Mouse (Mus musculus) gonadal fat pad, adult 2 months (tissue): ENCODE measurements around the gene Parp16. TPM values are rescaled to one million over a fixed set of nuclear protein-coding genes. Genes with fewer than 3 reads are reported as not detected.
"Not testable (repeated sequence)": the region's sequence is repeated elsewhere in the genome, so short reads cannot be mapped to it uniquely, and the experiment has no call there.

ENCODE experiments used
- DNase-seq: peaks from one replicate; pipeline ENCODE4 v3.0.0-alpha.2; 2012; ENCODE audit warnings: low read depth
- polyA plus RNA-seq: library from polyadenylated mRNA; depleted of rRNA; stranded (reverse); fragments of >200 nt; gene quantifications from 2 replicates; pipeline ENCODE4 v1.2.3, GENCODE M21; 2012

The Parp16 gene
- polyA plus RNA-seq, 1 experiment: 12.9 TPM

DNA sequence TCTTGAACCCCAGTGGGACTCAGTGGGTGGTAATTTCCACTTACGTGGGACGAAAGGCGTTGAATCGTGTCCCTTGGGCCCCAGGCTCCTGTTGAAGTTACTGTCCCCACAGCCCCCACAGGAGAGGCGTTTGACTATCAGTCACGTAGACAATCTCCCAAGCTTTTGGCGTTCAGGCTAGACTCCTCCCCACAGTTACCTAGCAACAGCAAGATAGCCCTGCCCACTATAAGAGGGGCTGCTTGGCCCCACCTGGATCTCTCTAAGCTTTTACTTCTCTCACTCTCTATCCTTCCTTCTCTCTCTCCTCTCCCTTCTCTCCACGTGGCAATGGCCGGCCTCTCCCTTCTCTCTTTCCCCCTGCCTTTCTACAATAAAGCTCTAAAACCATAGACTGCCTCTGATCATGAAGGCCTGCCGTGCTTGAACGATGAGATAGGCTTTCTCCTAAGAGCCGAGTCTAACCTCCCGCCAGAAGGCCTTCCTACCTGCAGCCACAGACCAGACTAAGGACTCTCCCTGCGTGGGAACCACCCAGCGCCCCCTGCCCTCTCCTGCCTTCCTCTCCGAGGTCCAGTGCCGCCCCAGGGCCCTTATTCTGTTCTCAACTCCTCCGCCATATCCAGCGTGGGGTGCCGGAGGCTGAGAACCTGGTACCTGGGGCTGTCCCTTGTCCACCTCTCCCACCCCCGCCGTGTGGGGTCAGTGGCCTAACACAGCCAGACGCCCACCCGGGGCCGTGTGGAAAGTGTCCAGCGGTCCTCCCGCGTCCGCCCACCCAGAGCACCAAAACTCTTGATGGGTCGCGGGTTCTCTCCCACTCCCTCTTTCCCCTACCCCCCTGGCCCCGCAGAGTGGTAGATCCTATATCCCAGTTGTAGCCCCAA lies 13.4 kb downstream of the Parp16 start:
- no peak for DNase-seq

GRCm38 (mm10) chr9:65211598-65211997 lies 16.4 kb downstream of the Parp16 start:
- DNase-seq: no peak

DNA sequence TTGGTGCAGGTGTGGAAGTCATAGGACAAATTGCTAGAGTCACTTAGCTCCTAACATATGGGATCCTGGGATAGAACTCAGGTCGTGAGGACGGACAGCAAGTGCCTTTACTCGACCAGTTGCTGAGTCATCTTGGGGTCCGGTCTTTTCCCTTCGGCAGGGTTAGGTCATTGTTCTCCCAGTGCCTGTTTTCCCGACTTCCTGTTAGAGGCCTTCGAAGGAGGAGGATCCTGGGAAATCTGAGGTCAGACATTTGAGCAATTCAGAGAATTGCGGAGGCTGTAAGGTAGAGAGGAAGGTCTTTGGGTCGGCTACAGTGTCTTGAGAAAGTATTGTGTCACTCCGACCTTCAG lies 19.2 kb downstream of the Parp16 start:
- no peak for DNase-seq

- DNase-seq: no peak
Measured at GRCm38 (mm10) chr9:65214778-65215493, 19.8 kb downstream of the Parp16 start.

DNA sequence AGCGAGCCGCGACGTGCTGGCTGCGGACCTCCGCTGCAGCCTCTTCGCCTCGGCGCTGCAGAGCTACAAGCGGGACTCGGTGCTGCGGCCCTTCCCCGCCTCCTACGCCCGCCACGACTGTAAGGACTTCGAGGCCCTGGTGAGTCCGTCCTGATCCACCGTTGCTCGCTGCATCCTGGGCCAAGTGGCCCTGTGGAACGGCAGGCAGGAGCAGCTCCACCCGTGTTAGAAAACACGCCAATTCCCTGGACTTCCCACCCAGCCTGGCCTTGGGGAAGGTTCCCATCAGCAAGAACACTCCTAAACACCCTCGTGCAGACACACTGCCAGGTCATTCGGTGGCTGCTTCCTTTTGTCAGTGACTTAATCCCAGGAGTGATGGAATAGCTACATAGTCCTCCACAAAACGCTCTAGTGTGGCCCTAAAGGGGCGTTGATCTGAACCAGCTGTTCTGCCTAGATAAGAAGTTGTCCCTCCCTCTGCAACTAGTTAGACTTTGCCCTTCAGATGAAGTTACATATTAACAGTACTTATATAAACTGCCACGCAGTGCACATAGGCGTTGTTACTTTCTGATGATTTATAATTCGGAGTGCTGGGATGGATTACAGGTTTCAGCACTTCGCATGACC lies 20.5 kb downstream of the Parp16 start:
- DNase-seq: no peak

GRCm38 (mm10) chr9:65216972-65217371 lies 21.8 kb downstream of the Parp16 start:
- no peak for DNase-seq

DNA sequence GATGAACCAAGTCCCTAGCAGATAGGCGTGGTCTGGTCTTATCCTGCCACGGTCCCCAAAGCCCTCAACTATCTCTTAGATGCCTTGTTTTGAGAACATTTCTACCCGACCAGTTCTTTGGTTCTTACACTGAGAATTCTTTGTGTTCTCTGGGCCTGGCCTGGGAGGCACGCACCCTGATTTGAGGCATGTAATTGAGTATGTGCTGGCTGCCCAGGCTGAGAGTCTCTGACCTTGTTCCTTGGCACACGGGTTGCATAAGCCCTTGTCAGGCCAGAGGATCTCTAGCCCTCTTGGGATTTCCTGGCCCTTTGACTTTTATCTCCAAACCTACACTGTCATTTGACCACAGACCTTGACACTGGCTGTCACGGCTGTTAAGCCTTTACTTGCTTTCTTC lies 22.5 kb downstream of the Parp16 start:
- no peak for DNase-seq

DNA sequence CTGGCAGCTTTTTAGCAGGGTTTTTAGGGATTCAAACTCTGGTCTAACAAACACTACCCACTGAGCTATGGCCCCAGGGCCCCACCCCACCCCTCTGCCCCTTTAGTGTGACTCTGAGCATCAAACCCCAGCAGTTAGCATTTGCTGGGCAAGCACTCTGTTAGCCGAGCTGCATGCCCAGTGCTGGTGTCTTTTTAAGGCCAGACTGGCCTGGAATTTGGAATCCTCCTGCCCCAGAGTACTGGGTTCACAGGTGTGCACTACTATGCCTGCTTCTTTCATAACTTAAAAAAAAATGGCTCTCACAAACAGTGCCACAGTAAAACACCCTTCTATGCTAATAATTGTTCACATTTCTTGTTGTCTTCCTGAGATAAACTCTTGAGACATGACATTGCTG lies 23.8 kb downstream of the Parp16 start:
- no peak for DNase-seq

DNA sequence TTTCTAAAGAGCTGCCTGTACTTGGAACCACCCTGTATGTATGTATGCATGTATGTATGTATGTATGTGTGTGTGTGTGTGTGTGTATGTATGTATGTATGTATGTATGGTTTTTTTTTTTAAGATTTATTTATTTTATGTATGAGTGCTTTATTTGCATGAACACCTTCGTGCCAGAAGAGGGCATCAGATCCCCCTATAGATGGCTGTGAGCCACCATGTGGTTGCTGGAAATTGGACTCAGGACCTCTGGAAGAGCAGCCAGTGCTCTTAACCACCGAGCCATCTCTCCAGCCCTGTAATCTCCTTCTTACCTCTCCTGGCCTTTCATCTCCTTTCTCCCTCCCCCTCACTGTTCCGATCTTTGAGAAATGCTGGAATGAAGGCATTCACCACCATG lies 25.2 kb downstream of the Parp16 start:
- DNase-seq: not testable (repeated sequence)

DNA sequence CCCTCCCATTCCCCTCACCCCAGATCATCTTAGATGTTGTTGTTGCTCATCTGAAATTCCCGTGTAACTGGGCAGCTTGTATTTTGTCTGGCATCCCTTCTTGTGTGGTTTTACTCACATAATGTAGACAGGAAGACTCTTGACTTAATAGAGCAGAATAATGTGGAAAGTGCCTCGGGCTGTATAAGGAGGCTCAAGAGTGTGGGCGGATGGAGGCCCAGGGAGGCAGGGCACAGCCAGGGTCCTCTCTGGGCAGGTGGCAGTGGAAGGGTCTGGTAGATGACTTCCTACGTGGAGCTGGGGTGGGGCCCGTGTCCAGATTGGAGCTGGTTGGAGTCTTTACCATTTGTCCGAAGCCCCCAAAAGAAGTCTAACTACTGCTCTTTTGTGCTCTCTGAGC lies 28.8 kb downstream of the Parp16 start:
- DNase-seq: no peak

GRCm38 (mm10) chr9:65225795-65226194 lies 30.6 kb downstream of the Parp16 start:
- no peak for DNase-seq

- DNase-seq: no peak
Measured at GRCm38 (mm10) chr9:65230250-65230649, 35.1 kb downstream of the Parp16 start.

DNA sequence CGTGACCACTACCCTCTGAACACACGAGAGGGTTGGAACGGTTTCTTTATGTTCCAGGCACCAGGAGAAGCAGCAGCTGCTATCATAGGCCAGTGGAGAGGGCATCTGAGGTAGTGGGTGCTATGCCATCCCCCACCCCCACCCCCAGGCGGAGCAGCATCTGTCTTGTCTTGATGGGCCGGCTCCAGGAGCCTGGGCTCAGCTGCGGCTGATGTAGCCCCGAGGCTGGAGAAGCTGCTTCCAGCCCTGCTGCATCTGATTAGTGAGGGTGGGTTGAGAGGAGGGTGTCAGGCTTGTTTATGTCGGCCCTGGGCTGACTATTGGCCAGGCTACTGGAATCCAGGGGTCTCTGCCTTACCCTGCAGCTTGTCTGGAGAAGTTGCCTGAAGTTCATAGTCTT lies 36.1 kb downstream of the Parp16 start:
- no peak for DNase-seq

DNA sequence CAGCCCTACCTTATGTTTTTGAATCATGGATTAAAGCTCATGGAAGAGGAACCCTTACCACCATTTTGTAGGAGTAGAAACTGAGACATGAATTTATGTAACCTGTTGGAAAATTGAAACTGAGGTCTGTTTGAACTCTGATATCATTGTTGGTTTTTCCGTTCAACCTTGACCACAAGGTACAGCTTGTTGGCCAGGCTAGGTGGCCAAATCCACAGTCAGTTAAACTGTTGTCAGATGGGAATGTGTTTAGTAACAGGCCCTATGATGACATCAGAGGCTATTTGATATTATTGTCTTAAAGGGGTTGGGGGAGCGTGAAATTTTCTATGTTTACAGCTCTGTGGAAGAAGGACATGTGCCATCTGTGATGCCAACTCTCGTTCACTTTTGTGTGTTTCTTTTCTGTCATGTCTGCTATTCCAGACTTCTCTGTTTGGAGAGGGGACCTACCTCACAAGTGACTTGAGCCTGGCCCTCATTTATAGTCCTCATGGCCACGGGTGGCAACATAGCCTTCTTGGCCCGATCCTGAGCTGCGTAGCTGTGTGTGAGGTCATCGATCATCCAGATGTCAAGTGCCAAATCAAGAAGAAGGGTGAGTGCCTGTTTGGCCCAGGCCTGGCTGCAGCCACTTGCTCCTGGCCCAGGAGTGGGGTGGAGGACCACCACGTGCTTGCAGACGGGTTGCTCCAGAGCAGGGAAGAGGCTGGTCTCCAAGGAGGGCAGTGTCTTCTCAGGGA lies 38.3 kb downstream of the Parp16 start:
- DNase-seq: no peak

- DNase-seq: no peak
Measured at GRCm38 (mm10) chr9:65234734-65235133, 39.6 kb downstream of the Parp16 start.

- no peak for DNase-seq
Measured at GRCm38 (mm10) chr9:65235601-65236000, 40.4 kb downstream of the Parp16 start.

GRCm38 (mm10) chr9:65237616-65238015 lies 42.5 kb downstream of the Parp16 start:
- DNase-seq: no peak

DNA sequence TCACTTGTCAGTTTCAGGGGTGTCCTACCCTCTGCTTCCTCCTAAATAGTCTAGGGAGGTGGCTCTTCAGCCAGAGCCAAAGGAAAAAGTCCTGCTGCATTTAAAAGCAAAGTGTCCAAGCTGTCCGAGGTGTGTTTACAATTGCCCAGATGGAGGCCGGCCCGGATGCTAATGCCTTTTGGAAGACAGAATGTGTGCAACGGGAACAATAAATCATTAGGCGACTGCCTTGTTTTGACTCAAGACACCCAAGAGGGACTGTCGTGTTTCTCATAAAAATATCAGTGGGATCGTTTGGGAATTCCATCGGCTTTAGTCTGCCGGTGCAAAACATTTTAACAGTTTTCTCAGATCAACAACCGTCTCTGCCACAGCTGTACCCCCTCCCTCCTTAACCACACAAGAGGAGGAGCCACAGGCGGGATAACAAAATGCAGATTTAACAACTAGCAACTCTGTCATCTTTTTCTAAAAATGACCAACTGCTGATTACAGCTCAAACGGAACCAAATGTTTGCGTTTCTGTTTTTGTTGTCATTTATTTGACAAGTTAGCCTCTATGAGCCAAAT lies 43.1 kb downstream of the Parp16 start:
- DNase-seq: no peak

- DNase-seq: no peak
Measured at GRCm38 (mm10) chr9:65239176-65239575, 44.0 kb downstream of the Parp16 start.

DNA sequence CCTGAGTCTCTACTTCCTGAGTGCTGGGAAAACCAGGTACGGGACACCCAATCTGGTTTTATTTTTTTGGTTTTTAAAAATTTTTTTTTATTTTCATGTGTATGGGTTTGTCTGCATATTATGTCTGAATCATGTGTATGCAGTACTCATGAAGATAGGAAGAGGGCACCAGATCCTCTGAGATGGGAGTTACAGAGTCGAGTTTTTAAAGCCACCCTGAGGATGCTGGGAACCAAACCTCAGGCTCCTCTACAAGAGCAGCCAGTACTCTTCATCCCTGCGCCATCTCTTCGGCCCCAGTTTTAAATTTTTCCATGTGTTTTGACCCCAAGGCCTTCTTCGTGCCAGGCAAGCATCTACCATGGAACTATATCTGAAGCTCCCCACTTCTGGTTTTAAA lies 44.6 kb downstream of the Parp16 start:
- DNase-seq: no peak

GRCm38 (mm10) chr9:65240587-65240986 lies 45.4 kb downstream of the Parp16 start:
- DNase-seq: no peak

GRCm38 (mm10) chr9:65241973-65242372 lies 46.8 kb downstream of the Parp16 start:
- DNase-seq: no peak
